Mouse (Mus musculus): ENCODE results near the gene Galk1. TPM values are rescaled to one million over a fixed set of nuclear protein-coding genes. Genes with fewer than 3 reads are reported as not detected.
"Not testable (repeated sequence)": the region's sequence is repeated elsewhere in the genome, so short reads cannot be mapped to it uniquely, and the experiment has no call there.

Galk1 gene
- polyA plus RNA-seq, 1 experiment from 2014 or later: 92.6 TPM

DNA sequence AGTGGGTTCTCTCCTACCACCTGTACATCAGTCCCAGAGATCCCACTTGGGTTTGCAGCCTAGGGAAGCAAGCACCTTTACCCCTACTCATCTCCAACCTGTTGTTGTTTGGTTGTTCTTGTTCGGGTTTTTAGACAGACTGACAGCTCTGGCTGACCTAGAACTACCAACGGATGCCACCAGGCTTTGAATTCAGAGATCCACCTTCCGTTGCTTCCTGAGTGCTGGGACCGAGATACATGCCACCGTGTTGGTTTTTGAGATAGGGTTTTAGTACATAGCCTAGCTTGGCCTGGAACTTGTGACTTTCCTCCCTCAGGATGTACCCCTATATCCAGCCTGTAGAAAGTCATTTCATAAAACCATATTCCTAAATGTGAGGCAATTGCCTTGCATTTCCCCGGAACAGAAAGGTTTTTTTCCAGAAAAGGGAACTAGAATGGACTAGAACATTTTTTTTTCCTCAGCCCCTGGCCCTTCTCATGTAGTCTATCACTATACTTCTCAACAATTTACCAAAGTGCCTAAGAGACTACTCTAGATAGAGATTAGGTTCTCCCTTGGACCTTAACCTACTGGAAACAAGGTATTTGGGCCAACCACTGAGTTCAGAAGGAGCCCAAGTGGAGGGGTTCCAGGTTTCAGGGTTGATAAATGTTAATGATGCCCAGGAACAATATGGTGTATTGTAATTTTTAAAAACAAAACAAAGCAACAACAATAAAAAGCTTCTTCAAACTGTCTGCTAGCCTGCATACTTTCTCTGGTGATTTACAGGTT is 16.8 kb upstream of the Galk1 start:
- Histone ChIP-seq H3K9me3 (no peaks in the 10 kb centered on the region), H3K4me3 (peak overlapping the region; percentile 75), H3K4me1 (peaks cover 21% of the 10 kb centered on the region), H3K36me3 (no peaks in the 10 kb centered on the region), H3K4me2 (replicated peaks) (peak overlapping the region; percentile 50), H3K9ac (replicated peaks) (peak overlapping the region; percentile 92; the same call in 1 of the 2 replicates), H3K27me3 (no peaks in the 10 kb centered on the region), H3K27ac (replicated peaks) (no peak overlapping the region)
- WGBS: 80% methylated on average over 6 of the region's 6 CpGs
- no peak for ATAC-seq (ENCODE audit: low FRiP score, low read depth)

DNA sequence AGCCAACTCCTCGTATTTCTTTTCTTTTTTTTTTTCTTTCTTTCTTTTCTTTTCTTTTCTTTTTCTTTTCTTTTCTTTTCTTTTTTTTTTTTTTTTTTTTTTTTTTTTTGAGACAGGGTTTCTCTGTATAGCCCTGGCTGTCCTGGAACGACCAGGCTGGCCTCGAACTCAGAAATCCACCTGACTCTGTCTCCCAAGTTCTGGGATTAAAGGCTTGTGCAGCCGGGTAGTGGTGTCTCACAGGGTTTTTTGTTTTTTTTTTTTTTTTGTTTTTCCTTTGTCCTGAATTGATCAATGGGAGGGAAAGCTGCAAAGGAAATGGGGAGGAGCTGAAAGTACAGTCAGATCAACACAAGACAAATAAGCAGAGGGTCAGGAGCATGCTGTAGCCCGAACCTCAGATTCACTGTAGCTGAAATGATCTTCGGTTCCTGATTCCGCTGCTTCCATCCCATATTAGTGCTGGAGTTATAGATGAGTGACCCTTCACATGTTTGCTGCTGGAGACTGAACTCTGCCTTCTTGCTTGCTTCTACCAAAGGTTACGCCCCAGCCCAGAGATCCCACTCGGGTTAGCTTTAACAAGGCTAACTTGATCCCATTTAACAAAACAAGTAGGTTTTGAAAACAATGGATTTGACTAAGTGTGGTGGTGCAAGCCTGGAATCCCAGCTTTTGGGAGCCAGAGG is 15.8 kb upstream of the Galk1 start:
- 80% methylated on average over 9 of the region's 9 CpGs for WGBS
- no peak overlapping the region for H3K27ac ChIP-seq (replicated peaks)
- no peak for ATAC-seq (ENCODE audit: low FRiP score, low read depth)
- H3K4me1 ChIP-seq: peaks cover 21% of the 10 kb centered on the region
- no peaks in the 10 kb centered on the region for H3K9me3 ChIP-seq
- H3K9ac ChIP-seq (replicated peaks): no peak overlapping the region
- no peak overlapping the region for H3K4me2 ChIP-seq (replicated peaks)
- no peaks in the 10 kb centered on the region for H3K27me3 ChIP-seq
- H3K4me3 ChIP-seq: no peak overlapping the region
- H3K36me3 ChIP-seq: no peaks in the 10 kb centered on the region

GRCm38 (mm10) chr11:116027756-116028155 is 15.2 kb upstream of the Galk1 start, which contains the start of gene H3f3b:
Gene H3f3b, minus strand, starts transcription at chr11:116027962.
- Histone ChIP-seq H3K9me3 (no peaks in the 10 kb centered on the region), H3K27me3 (no peaks in the 10 kb centered on the region), H3K9ac (replicated peaks) (no peak within 1 kb of the TSS), H3K4me1 (peaks cover 19% of the 10 kb centered on the region), H3K36me3 (no peaks in the 10 kb centered on the region), H3K4me3 (no peak within 1 kb of the TSS), H3K4me2 (replicated peaks) (no peak within 1 kb of the TSS), H3K27ac (replicated peaks) (no peak within 1 kb of the TSS)
- WGBS: 83% methylated on average over 4 of the region's 4 CpGs
- no peak for ATAC-seq (ENCODE audit: low FRiP score, low read depth)

DNA sequence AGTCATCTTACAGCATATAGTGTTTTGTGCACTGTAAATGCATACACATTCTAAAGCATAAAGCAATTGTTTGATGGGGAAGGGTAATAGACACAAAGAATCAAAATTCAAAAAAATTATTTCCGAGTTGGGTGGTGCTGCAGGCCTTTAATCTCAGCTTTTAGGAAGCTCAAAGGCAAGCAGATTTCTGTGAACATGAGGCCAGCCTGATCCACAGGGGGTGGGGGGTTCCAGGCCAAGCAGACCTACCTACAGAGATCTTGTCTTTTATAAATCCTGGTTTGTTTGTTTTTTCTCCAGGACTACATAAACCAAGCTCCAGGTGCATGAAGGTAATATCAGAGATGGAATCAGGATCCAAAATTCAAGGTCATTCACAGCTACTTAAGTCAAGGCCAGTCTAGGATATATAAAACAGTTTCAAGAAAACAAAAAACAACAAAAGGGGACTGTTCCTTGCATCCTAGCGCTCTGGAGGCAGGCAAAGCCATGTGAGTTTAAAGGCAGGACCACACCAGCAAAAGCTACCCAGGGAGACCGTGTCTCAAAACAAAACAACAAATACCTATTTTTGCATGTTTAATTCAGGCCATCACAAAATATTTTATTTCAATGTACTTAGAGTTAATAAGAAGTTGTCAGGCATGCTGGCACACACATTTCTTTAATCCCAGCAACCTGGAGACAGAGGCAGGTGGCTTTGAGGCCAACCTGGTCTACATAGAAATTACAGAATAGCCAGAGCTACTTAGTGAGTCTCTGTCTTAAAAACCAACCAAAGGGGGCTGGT is 12.7 kb upstream of the Galk1 start:
- ATAC-seq (ENCODE audit: low FRiP score, low read depth): no peak
- peaks cover 17% of the 10 kb centered on the region for H3K4me1 ChIP-seq
- H3K36me3 ChIP-seq: 0 out of 2 replicates have a peak, but pooled peaks cover 10% of the 10 kb centered on the region
- H3K9ac ChIP-seq (replicated peaks): no peak overlapping the region
- H3K9me3 ChIP-seq: no peaks in the 10 kb centered on the region
- no peak overlapping the region for H3K4me3 ChIP-seq
- 87% methylated on average over 3 of the region's 3 CpGs for WGBS
- H3K27me3 ChIP-seq: no peaks in the 10 kb centered on the region
- no peak overlapping the region for H3K4me2 ChIP-seq (replicated peaks)
- H3K27ac ChIP-seq (replicated peaks): peak overlapping the region; percentile 52; the same call in 1 of the 2 replicates

DNA sequence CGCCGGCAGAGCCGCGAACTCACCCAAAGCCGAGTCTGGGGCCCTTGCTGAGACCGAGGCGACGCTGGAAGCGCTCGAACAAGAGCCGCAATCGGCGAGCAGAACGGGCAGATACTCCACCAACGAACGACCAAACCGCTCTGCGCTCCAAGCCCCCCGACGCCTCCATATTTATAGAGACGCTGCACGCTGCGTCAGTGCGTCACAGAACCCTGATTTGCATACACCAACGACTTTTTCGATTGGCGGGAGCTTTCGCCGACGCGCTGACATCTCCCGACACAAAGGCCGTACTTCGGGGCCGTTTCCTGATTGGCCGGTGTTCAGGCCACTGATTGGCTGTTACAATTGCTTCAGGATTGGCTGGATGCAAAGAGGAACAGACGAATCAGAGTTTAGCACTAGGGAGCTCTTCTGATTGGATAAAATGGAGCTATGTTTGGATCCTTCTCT is 11.9 kb upstream of the Galk1 start:
- ATAC-seq (ENCODE audit: low FRiP score, low read depth): peak; percentile 93
- no peaks in the 10 kb centered on the region for H3K9me3 ChIP-seq
- 0 out of 2 replicates have a peak, but pooled peaks cover 10% of the 10 kb centered on the region for H3K36me3 ChIP-seq
- peak overlapping the region; percentile 99 for H3K27ac ChIP-seq (replicated peaks)
- H3K4me3 ChIP-seq: peak overlapping the region; percentile 83
- H3K4me1 ChIP-seq: peaks cover 12% of the 10 kb centered on the region
- peak overlapping the region; percentile 100 for H3K9ac ChIP-seq (replicated peaks)
- no peaks in the 10 kb centered on the region for H3K27me3 ChIP-seq
- peak overlapping the region; percentile 59 for H3K4me2 ChIP-seq (replicated peaks)
- WGBS: under 1% methylated on average over 37 of the region's 37 CpGs

DNA sequence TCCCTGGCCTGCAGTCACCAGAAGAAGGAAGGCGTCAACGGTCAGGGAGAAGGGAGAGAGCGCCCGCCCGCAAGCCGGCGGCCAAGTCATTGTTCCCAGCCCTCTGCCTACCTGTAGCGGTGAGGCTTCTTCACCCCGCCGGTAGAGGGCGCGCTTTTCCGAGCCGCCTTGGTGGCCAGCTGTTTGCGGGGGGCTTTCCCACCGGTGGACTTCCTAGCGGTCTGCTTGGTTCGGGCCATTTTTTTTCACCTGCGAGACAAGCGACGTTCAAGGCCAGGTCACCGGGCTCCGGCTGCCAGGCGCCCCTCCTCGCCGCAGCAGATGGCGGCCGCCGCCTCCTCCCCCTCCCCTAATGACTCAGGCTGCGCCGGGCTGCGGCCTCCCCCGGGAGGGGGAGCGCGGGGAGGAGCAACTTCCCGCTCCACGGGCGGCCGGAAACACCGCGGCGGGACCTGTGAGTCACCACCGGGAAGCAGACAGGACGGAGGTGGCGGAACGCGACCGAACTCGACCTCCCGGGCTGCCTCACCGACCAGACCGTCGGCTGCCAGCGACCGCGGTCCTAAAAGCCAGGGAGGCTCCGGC is 11.3 kb upstream of the Galk1 start:
- no peaks in the 10 kb centered on the region for H3K9me3 ChIP-seq
- WGBS: under 1% methylated on average over 53 of the region's 57 CpGs
- 0 out of 2 replicates have a peak, but pooled peaks cover 10% of the 10 kb centered on the region for H3K36me3 ChIP-seq
- H3K4me1 ChIP-seq: peaks cover 12% of the 10 kb centered on the region
- no peaks in the 10 kb centered on the region for H3K27me3 ChIP-seq
- H3K4me2 ChIP-seq (replicated peaks): peak overlapping the region; percentile 59
- peak overlapping the region; percentile 83 for H3K4me3 ChIP-seq
- ATAC-seq (ENCODE audit: low FRiP score, low read depth): peak; percentile 67
- H3K27ac ChIP-seq (replicated peaks): peak overlapping the region; percentile 99
- H3K9ac ChIP-seq (replicated peaks): peak overlapping the region; percentile 100

DNA sequence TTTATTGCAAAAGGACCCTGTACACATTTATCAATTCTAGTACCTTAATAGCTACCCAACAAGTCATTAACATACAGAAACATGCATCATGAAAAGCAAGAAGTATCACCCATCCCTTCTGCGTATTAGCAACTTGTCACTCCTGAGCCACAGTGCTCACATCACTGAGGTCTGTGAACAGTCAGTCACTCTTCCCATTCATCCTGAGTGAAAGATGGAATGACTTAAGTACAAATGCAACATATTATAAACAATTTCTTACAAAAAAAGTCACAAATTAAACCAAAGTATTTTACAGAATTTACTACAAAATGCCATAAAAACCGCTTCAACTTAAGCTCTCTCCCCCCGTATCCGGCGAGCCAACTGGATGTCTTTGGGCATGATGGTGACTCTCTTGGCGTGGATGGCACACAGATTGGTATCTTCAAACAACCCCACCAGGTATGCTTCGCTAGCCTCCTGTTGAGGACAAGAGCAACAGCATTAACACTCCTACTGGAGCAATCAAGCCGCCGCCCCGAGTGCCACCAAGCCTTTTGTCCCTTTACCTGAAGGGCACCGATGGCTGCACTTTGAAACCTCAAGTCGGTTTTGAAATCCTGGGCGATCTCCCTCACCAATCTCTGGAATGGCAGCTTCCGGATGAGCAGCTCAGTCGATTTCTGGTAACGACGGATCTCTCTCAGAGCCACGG is 10.7 kb upstream of the Galk1 start:
- ATAC-seq (ENCODE audit: low FRiP score, low read depth); H3K9me3 ChIP-seq; H3K27me3 ChIP-seq: not testable (repeated sequence)
- Histone ChIP-seq H3K36me3 (0 out of 2 replicates have a peak, but pooled peaks cover 10% of the 10 kb centered on the region), H3K27ac (replicated peaks) (peak overlapping the region; percentile 99), H3K4me3 (peak overlapping the region; percentile 83), H3K4me1 (peaks cover 12% of the 10 kb centered on the region), H3K4me2 (replicated peaks) (peak overlapping the region; percentile 59), H3K9ac (replicated peaks) (peak overlapping the region; percentile 100)
- 7% methylated on average over 18 of the region's 18 CpGs for WGBS

GRCm38 (mm10) chr11:116022256-116022780 is 9.8 kb upstream of the Galk1 start:
- WGBS: 78% methylated on average over 4 of the region's 4 CpGs
- no peaks in the 10 kb centered on the region for H3K9me3 ChIP-seq
- H3K36me3 ChIP-seq: 0 out of 2 replicates have a peak, but pooled peaks cover 10% of the 10 kb centered on the region
- no peak for ATAC-seq (ENCODE audit: low FRiP score, low read depth)
- no peak overlapping the region for H3K27ac ChIP-seq (replicated peaks)
- peak overlapping the region; percentile 35; the same call in 1 of the 2 replicates for H3K9ac ChIP-seq (replicated peaks)
- H3K4me3 ChIP-seq: peak overlapping the region; percentile 83
- peak overlapping the region; percentile 59 for H3K4me2 ChIP-seq (replicated peaks)
- no peaks in the 10 kb centered on the region for H3K27me3 ChIP-seq
- H3K4me1 ChIP-seq: peaks cover 12% of the 10 kb centered on the region

- Histone ChIP-seq H3K4me2 (replicated peaks) (peak overlapping the region; percentile 59), H3K4me3 (0 out of 2 replicates have a peak overlapping the region, but pooled peaks have one; percentile 3)
- WGBS: 84% methylated on average over 6 of the region's 6 CpGs
Measured at GRCm38 (mm10) chr11:116021328-116022220, 9.1 kb upstream of the Galk1 start.

DNA sequence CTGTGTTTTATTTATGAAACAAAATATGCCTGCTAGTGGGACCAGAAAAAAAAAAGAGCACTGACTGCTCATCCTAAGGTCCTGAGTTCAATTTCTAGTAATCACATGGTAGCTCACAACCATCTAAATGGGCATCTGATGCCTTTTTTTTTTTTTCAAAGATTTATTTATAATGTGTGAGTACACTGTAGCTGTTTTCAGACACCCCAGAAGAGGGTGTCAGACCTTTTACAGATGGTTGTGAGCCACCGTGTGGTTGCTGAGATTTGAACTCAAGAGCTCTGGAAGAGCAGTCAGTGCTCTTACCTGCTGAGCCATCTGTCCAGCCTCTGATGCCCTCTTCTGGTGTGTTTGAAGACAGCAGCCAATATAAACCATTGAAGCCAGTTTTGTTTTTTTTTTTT is 8.0 kb upstream of the Galk1 start:
- WGBS: 51% methylated on average over 1 of the region's 1 CpGs
- H3K9me3 ChIP-seq: no peaks in the 10 kb centered on the region
- no peak overlapping the region for H3K4me3 ChIP-seq
- no peak overlapping the region for H3K9ac ChIP-seq (replicated peaks)
- H3K4me2 ChIP-seq (replicated peaks): no peak overlapping the region
- 0 out of 2 replicates have a peak, but pooled peaks cover 10% of the 10 kb centered on the region for H3K36me3 ChIP-seq
- no peak overlapping the region for H3K27ac ChIP-seq (replicated peaks)
- no peak for ATAC-seq (ENCODE audit: low FRiP score, low read depth)
- no peaks in the 10 kb centered on the region for H3K27me3 ChIP-seq
- peaks cover 12% of the 10 kb centered on the region for H3K4me1 ChIP-seq

More at GRCm38 (mm10) chr11:116021328-116022220, 9.1 kb upstream of the Galk1 start:
- Histone ChIP-seq H3K9me3 (no peaks in the 10 kb centered on the region), H3K36me3 (0 out of 2 replicates have a peak, but pooled peaks cover 10% of the 10 kb centered on the region), H3K27me3 (no peaks in the 10 kb centered on the region), H3K9ac (replicated peaks) (no peak overlapping the region), H3K4me1 (peaks cover 12% of the 10 kb centered on the region), H3K27ac (replicated peaks) (no peak overlapping the region)
- no peak for ATAC-seq (ENCODE audit: low FRiP score, low read depth)

All from midbrain, embryonic 12.5 days (tissue).